Mouse (Mus musculus) cortical plate, adult 2 months (tissue): ENCODE data around the gene Rxylt1. TPM values are rescaled to one million over a fixed set of nuclear protein-coding genes. Genes with fewer than 3 reads are reported as not detected.

ENCODE experiments used
- H3K27ac ChIP-seq: fragments of 200-500 bp; 2 replicates; pipeline ENCODE4 v1.5.1; 2012; ENCODE audit warnings: low read length, control low read depth, inconsistent platforms; ENCODE audit not compliant: insufficient read depth
- H3K4me1 ChIP-seq: fragments of 200-500 bp; 2 replicates; pipeline ENCODE4 v1.6.1; 2011; ENCODE audit warnings: low read length; ENCODE audit not compliant: control insufficient read depth, insufficient read depth
- H3K4me3 ChIP-seq: fragments of 200-500 bp; 2 replicates; pipeline ENCODE4 v1.5.1; 2011; ENCODE audit warnings: mild to moderate bottlenecking, low read length, control low read depth; ENCODE audit not compliant: insufficient read depth
- CTCF ChIP-seq: fragments of 200-500 bp; IDR thresholded peaks from 2 replicates; pipeline ENCODE4 v1.5.1; 2011; ENCODE audit warnings: mild to moderate bottlenecking, control low read depth, low read length; ENCODE audit not compliant: insufficient read depth; ENCODE audit errors: extremely low read depth
- POLR2A ChIP-seq: fragments of 200-500 bp; IDR thresholded peaks from 2 replicates; pipeline ENCODE4 v1.6.1; 2011; ENCODE audit warnings: mild to moderate bottlenecking, low read length, control low read depth; ENCODE audit not compliant: insufficient read depth; ENCODE audit errors: extremely low read depth
- polyA plus RNA-seq: library from polyadenylated mRNA; depleted of rRNA; stranded (reverse); fragments of >200 nt; gene quantifications from 2 replicates; pipeline ENCODE4 v1.2.3, GENCODE M21; 2012

The Rxylt1 gene
- polyA plus RNA-seq, 1 experiment: 19.0 TPM

DNA sequence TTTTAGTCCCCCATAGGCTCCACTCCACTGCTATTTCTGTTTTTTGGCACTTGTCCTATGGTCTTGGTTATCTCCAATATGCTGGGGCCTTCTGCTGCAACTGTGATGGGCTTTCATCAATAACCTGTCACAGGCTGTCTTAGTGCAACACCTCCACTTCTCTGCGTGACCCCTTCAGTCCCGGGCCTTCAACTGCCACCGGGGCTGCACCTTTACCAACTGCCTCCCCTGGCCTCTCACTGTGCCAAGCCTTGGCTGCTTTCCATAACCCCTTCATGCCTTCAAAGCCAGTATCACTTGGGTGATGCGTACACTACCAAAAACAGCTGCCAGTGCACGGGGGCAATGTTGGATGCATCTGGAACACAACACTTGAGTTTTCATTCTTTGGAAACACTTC is 5.5 kb upstream of the Rxylt1 start:
- Histone ChIP-seq H3K4me3 (no peak overlapping the region), H3K4me1 (no peaks in the 10 kb centered on the region), H3K27ac (no peak overlapping the region)
- TF ChIP-seq POLR2A: no peak
- no peak for TF ChIP-seq CTCF

DNA sequence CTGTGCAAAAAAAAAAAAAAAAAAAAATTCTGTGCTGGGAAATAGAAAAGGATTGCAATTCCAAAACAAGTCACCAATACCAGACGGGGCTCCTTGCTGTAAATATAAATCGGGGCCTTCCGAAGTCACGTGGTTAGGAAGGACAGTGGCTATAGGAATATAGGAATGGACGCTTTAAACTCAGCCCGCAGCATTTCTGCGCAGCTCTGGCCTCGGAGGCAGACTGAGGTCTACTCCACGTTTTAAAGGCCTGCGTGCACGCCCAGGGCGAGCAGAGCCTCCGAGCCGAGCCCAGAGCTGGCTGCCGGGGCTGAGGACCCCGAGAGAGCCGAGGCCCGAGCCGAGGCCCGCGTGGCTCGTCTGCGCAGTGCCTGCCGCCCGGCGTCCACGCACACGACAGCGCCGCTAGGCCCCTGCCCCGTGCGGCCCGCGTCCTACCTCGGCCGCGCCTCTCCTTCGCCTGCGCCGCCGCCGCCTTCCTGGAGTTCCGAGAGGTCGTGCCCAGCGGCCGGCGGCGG is 650 bp downstream of the Rxylt1 start:
- Histone ChIP-seq H3K4me3 (peak overlapping the region; percentile 49), H3K27ac (peak overlapping the region; percentile 30), H3K4me1 (peaks cover 4% of the 10 kb centered on the region; the same call in 1 of the 2 replicates)
- no peak for TF ChIP-seq POLR2A
- no peak for TF ChIP-seq CTCF

DNA sequence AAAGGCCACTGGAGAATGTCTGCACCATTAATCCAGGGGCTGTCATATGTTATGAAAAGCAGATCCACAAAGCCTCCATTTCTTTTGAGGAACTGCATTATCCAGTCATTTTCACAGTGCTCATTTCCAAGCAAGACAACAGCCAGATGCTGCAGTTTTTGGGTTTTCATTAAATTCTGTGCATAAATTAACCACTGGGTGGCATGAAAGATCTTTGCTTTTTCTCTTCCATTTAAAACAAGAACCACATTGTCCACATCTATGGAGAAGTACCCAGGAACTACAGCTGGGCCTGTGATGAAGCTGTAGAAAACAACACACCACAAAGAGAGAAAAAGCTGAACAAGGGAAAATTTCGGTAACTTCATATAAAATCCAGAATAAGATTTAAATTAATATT is 6.7 kb downstream of the Rxylt1 start:
- Histone ChIP-seq H3K27ac (no peak overlapping the region), H3K4me1 (peaks cover 2% of the 10 kb centered on the region; the same call in 1 of the 2 replicates), H3K4me3 (no peak overlapping the region)
- no peak for TF ChIP-seq CTCF
- TF ChIP-seq POLR2A: no peak

DNA sequence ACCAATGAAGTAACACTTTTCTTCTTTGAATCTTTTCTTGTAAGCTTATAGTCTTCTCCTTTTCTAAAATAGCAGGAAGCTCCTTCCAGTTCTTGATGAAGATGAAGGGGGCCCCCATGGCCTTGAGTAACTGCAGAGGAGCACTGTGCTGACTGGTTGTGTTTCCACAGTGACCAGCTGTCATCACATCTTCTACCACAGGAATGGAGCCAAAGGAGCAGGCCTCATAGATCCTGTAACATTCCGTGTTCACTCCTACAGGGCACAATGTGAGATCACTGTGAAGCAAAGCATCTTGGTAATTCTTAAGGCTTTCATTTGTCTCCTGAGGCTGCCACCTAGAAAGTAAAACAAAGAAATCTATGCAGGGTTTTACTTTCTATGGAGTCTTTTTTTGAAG is 15.8 kb downstream of the Rxylt1 start:
- H3K27ac ChIP-seq: no peak overlapping the region
- H3K4me3 ChIP-seq: no peak overlapping the region
- TF ChIP-seq CTCF (no peak), POLR2A (no peak)
- no peaks in the 10 kb centered on the region for H3K4me1 ChIP-seq

DNA sequence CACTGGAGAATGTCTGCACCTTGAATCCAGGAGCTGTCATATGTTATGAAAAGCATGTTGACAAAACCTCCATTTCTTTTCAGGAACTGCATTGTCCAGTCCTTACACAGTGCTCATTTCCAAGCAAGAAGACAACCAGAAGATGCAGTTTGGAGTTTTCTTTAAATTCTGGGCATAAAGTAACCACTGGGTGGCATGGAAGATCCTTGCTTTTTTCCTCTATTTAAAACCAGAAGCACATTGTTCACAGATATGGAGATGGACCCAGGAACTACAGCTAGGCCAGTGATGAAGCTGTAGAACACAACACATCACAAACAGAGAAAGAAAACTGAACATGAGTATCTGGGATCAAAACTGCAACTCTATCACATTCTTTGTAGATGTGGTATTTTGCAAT is 28.0 kb downstream of the Rxylt1 start:
- TF ChIP-seq POLR2A: no peak
- TF ChIP-seq CTCF: 0 out of 2 replicates have a peak, but pooled peaks have one; percentile 14
- H3K4me1 ChIP-seq: no peaks in the 10 kb centered on the region
- no peak overlapping the region for H3K4me3 ChIP-seq
- H3K27ac ChIP-seq: no peak overlapping the region

DNA sequence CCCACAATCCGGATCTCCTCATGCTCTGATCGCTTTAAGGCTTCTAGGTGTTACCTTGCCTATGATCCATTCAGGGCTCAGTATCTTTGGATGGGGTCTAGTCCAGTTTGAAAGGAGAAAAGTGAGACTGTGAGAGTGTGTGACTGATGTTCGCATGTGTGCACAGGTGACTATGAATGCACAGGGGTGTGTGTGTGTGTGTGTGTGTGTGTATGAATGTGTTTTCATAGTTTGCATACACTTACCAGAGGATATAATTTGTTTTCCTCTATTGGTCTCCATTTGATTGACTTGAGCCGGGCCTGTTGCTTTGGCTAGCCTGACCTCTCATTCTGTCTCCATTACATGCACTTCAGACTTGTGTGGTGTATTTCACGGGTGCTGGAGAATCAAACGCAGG is 41.3 kb downstream of the Rxylt1 start:
- H3K4me3 ChIP-seq: no peak overlapping the region
- TF ChIP-seq CTCF: no peak
- TF ChIP-seq POLR2A: no peak
- H3K4me1 ChIP-seq: no peaks in the 10 kb centered on the region
- H3K27ac ChIP-seq: no peak overlapping the region

DNA sequence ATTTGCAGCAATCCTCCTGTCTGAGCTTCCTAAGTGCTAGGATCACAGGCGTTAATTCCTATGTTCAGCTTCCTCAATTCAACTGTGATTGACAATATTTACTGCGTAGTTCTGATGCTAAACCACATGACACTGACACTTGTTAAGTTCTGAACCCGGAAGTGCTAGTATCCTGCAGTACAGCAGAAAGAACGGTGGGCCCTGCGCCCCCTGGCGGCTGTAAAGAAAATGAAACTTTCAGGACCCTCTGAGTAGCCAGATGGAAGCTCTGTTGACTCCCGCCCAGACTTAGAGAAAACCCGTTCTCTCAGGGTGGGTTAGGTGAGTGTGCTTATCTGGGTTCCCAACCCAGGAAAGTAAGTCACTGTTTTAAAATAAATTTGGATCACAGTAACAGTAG is 42.6 kb downstream of the Rxylt1 start:
- TF ChIP-seq CTCF (peak; percentile 45; the same call in 1 of the 2 replicates), POLR2A (no peak)
- Histone ChIP-seq H3K27ac (no peak overlapping the region), H3K4me3 (no peak overlapping the region), H3K4me1 (no peaks in the 10 kb centered on the region)

DNA sequence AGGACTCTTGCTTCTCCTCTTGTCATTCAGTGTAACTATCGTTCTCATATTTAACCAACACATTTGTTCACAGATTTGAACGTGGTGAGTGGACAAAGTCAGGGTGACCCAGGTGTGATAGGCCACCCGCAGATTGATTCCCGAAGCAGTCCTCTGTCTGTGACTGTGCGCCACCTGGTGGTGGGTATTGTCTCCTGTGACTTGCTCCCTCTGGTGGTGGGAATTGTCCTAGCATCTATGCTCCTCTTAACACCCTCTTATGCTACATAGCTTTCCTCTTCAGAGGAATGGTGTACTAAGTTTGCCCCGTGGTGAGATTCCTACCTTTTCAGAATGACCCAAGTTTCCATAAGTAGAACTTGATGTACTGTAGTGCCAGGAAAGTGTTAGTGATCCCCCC is 45.3 kb downstream of the Rxylt1 start:
- no peak overlapping the region for H3K4me3 ChIP-seq
- TF ChIP-seq CTCF: peak; percentile 100
- TF ChIP-seq POLR2A: no peak

DNA sequence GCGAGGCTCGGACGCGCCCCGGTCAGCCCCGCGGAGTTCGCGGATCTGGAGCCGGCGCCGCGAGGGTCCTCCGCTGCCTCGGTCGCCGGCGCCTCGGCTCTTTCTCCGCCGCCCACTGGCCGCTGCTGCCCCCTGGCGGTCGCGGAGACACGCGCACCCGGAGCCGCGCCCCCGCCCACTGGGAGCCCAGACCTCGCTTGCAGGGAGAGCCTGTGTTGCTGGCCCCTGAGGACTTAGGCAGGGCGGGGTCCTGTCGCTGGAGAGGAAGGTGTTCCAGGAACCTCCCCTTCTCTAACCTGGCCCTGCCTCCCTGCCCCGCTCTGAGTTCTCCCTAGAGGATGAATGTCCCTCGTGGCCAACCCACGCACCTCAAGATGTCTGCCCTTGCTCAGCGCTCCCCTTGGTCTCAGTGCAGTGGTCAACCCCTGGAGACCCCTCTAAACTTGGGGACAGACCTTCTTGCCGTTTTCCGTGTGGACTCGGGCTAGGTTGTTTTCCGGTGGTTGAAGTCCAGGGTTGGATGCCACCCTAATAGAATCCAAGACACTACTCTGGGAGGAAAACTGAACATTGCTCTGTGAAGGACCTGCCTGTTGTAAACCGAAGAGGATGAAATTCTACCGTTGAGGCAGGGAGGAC is 49.3 kb downstream of the Rxylt1 start:
- TF ChIP-seq CTCF (peak; percentile 24; the same call in 1 of the 2 replicates), POLR2A (no peak)
- Histone ChIP-seq H3K27ac (no peak overlapping the region), H3K4me1 (no peaks in the 10 kb centered on the region), H3K4me3 (peak overlapping the region; percentile 55)

More for the DNA sequence above, 45.3 kb downstream of the Rxylt1 start:
- Histone ChIP-seq H3K27ac (no peak overlapping the region), H3K4me1 (no peaks in the 10 kb centered on the region)

DNA sequence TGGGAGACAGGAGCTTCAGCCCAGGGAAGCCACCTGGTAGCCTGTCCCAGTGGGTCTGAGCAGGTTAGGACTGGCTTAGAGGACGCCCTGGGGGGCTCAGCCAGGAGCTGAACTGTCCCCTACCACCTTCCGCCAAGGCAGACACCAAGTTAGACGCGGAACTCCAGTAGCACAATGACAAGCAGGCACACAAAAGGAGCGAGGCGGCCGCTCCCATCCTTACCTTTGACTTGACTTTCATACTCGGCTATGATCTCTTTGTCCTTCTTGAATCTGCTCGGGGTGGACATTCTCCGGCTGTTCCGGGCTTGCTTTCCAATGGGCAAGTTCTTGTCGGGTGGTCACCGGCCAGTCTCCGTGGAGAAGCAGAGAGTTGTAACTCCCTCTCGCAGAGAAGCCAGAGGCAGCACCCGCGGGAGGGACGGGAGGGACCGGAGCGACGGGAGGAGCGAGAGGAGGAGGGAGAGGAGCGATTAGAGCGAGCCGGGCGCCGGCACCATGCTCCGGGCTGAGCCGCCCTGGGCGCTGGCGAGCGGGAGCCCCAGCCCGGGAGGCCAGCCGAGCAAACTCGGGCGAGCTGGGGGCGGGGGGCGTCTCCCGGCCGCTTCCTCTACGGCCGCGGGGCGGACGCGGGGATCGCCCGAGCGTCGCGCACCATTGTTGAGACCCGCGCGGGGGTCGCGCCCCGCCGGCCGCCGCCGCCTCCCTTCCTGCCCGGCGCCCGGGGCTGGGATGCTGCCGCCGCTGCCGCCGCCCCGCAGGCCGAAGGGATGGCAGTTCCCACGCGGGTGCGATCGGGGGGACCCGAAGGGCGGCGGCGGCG is 50.1 kb downstream of the Rxylt1 start, which contains the start of gene Srgap1:
TSS of gene Srgap1 (minus strand) at position 412 of the 823 bp plus-strand sequence.
- Histone ChIP-seq H3K27ac (no peak within 1 kb of the TSS), H3K4me1 (no peaks in the 10 kb centered on the region), H3K4me3 (peak within 1 kb of the TSS; percentile 55)
- TF ChIP-seq POLR2A (no peak), CTCF (no peak)
